Mouse (Mus musculus): ENCODE results near the gene Grb2. TPM values are rescaled to one million over a fixed set of nuclear protein-coding genes. Genes with fewer than 3 reads are reported as not detected.

Gene Grb2
- polyA plus RNA-seq, 2 experiments = 22.4 to 26.0 TPM

DNA sequence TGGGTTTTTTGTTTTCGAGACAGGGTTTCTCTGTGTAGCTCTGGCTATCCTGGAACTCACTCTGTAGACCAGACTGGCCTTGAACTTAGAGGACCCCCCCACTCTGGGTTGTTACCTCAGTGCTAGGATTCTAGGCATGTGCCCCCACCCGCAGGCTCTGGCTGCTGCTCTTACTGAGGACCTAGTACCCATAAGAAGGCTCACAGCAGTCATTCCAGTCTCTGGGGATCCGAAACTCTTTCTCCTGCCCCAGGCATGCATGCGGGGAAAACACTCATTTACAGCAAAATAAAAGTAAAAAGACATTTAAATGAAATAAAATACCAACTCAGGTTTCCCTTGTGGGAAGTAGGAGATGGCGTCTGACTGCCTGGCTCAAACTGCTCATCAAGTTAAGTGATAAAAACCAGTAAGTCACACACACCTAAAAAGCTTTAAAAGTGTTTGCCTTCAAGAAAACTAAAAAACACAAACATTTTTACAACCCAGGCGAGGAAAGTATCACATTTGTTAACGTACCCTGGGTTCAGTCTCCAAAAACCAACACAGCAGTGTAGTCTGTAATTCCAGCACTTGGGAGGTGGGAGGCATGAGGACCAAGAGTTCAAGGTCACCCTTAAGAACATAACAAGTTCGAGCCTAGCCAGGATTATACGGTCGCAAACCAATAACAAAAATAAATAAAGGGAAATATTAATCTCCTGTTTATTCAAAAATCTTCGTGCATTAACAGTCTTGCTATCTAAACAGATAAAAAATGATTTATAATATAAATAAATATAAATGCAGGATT, 81.4 kb downstream of the Grb2 start:
- Histone ChIP-seq H3K4me1 (replicated peaks; ENCODE audit: control insufficient read depth in 2 of 2, insufficient read depth in 2 of 2, low read length in 1 of 2) (peaks cover 0 to 14% of the 10 kb centered on the region in 2 experiments; a peak in 3 of 4 replicates), H3K4me2 (ENCODE audit: low read depth) (peak overlapping the region; percentile 94), H3K9me3 (ENCODE audit: control insufficient read depth, low read length) (no peaks in the 10 kb centered on the region), H3K9ac (replicated peaks) (peak overlapping the region; percentile 82), H3K4me3 (ENCODE audit: insufficient read depth in 1 of 2, low read depth in 2 of 2, low read length in 2 of 2) (peak overlapping the region; percentile 85 to 97), H3K27me3 (ENCODE audit: control insufficient read depth, insufficient read depth, low read length) (no peaks in the 10 kb centered on the region), H3K36me3 (replicated peaks; ENCODE audit: control insufficient read depth, insufficient read depth, low read depth) (peaks cover 4% of the 10 kb centered on the region), H3K27ac (no peak overlapping the region)
- TF ChIP-seq EP300 (IDR thresholded peaks at IDR 0.05; ENCODE audit: low read depth) = no peak
- no peak for TF ChIP-seq CTCF (IDR thresholded peaks at IDR 0.05; ENCODE audit: low read depth)
- DNase-seq (ENCODE audit: low read depth in 3 of 3, low spot score in 3 of 3) (no peak), ATAC-seq (ENCODE audit: insufficient read depth) (no peak)
- WGBS (ENCODE audit: insufficient replicate concordance) = 44% methylated on average over 11 of the region's 11 CpGs

DNA sequence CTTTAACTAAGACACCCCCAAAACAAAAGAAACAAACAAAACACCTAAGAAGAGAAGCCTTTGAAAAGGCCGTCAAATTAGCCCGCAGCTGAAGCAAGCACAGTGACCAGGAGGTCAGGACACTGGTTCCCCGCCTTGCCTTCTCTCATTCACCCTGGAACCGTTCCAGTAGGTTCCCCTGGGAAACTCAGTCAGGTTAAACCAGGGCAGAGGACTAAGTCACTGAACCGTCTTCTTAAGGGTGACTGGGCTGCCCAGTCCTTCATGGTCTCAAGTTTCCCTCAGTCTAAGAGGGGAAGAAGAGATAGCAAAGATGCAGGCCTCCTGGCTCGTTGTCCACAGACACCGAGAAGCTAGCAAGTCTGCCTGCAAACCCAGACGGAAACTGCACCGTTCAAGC, 82.5 kb downstream of the Grb2 start:
- Histone ChIP-seq H3K4me3 (ENCODE audit: insufficient read depth in 1 of 2, low read depth in 2 of 2, low read length in 2 of 2) (no peak overlapping the region), H3K9ac (replicated peaks) (no peak overlapping the region), H3K4me1 (replicated peaks; ENCODE audit: control insufficient read depth in 2 of 2, insufficient read depth in 2 of 2, low read length in 1 of 2) (peaks cover 0 to 10% of the 10 kb centered on the region in 2 experiments; a peak in 3 of 4 replicates), H3K4me2 (ENCODE audit: low read depth) (no peak overlapping the region), H3K27me3 (ENCODE audit: control insufficient read depth, insufficient read depth, low read length) (no peaks in the 10 kb centered on the region), H3K27ac (no peak overlapping the region), H3K36me3 (replicated peaks; ENCODE audit: control insufficient read depth, insufficient read depth, low read depth) (peaks cover 4% of the 10 kb centered on the region), H3K9me3 (ENCODE audit: control insufficient read depth, low read length) (no peaks in the 10 kb centered on the region)
- no peak for DNase-seq (ENCODE audit: low read depth in 3 of 3, low spot score in 3 of 3)
- 80% methylated on average over 9 of the region's 9 CpGs for WGBS (ENCODE audit: insufficient replicate concordance)
- no peak for ATAC-seq (ENCODE audit: insufficient read depth)
- TF ChIP-seq EP300 (IDR thresholded peaks at IDR 0.05; ENCODE audit: low read depth) (no peak), CTCF (IDR thresholded peaks at IDR 0.05; ENCODE audit: low read depth) (no peak)

DNA sequence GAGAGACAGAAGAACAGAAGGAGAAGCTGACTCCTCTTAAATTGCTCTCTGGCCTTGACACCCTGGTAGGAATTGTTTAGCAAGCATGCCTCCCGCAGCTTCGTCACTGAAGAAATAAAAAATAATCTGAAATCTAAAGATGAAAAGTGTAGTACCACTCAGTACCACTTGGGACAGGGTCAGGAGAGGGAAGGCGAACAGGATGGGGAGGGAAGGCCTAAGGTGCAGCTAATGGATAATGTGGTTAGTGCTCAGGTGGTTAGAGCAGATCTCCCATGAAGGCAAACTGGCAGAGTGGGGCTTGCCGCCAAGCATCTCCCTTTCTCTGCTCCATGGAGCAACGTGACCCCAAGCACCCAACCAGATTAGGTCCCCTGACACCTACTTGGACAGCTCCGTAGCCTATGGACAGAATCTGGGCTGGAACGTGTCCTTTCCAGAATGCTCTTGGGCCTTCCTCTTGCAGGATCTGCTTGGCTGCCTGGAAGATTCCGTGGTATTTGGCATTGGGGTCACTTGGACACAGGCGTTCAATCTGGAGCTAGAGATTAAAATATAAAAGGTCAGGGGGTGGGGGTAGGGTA, 84.8 kb downstream of the Grb2 start:
- peaks cover 4% of the 10 kb centered on the region for H3K36me3 ChIP-seq (replicated peaks; ENCODE audit: control insufficient read depth, insufficient read depth, low read depth)
- no peak for DNase-seq (ENCODE audit: low read depth in 3 of 3, low spot score in 3 of 3)

DNA sequence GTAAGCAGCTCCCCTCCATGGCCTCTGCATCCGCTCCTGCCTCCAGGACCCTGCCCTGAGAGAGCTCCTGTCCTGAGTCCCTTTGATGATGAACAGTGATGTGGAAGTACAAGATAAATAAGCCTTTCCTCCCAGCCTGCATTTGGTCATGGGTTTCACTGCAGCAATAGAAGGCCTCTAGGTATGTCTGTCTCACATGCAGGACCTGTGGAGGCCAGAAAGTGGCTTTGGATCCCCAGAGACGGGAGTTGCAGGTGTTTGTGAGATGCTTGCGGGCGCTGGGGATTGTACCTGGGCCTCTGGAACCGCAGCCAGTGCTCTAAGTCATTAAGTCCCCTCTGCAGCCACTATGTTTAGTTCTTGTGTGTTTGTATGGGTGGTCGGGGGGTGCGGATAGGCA, 88.4 kb downstream of the Grb2 start:
- no peak for ATAC-seq (ENCODE audit: insufficient read depth)
- no peak overlapping the region for H3K27ac ChIP-seq
- H3K4me2 ChIP-seq (ENCODE audit: low read depth) = no peak overlapping the region
- no peak for TF ChIP-seq EP300 (IDR thresholded peaks at IDR 0.05; ENCODE audit: low read depth)
- TF ChIP-seq CTCF (IDR thresholded peaks at IDR 0.05; ENCODE audit: low read depth) = no peak
- H3K9ac ChIP-seq (replicated peaks) = no peak overlapping the region
- H3K4me1 ChIP-seq (replicated peaks; ENCODE audit: control insufficient read depth in 2 of 2, insufficient read depth in 2 of 2, low read length in 1 of 2) = no peaks in the 10 kb centered on the region
- H3K9me3 ChIP-seq (ENCODE audit: control insufficient read depth, low read length) = no peaks in the 10 kb centered on the region
- H3K4me3 ChIP-seq (ENCODE audit: insufficient read depth in 1 of 2, low read depth in 2 of 2, low read length in 2 of 2) = no peak overlapping the region
- DNase-seq (ENCODE audit: low read depth in 3 of 3, low spot score in 3 of 3) = no peak
- WGBS (ENCODE audit: insufficient replicate concordance) = 82% methylated on average over 7 of the region's 7 CpGs
- H3K27me3 ChIP-seq (ENCODE audit: control insufficient read depth, insufficient read depth, low read length) = no peaks in the 10 kb centered on the region
- H3K36me3 ChIP-seq (replicated peaks; ENCODE audit: control insufficient read depth, insufficient read depth, low read depth) = peaks cover 4% of the 10 kb centered on the region

More for the DNA sequence above, 84.8 kb downstream of the Grb2 start:
- Histone ChIP-seq H3K9ac (replicated peaks) (no peak overlapping the region), H3K27me3 (ENCODE audit: control insufficient read depth, insufficient read depth, low read length) (no peaks in the 10 kb centered on the region), H3K4me1 (replicated peaks; ENCODE audit: control insufficient read depth in 2 of 2, insufficient read depth in 2 of 2, low read length in 1 of 2) (peaks cover 0 to 5% of the 10 kb centered on the region in 2 experiments; a peak in 3 of 4 replicates), H3K27ac (no peak overlapping the region), H3K9me3 (ENCODE audit: control insufficient read depth, low read length) (no peaks in the 10 kb centered on the region), H3K4me2 (ENCODE audit: low read depth) (no peak overlapping the region), H3K4me3 (ENCODE audit: insufficient read depth in 1 of 2, low read depth in 2 of 2, low read length in 2 of 2) (no peak overlapping the region)
- ATAC-seq (ENCODE audit: insufficient read depth) = no peak
- no peak for TF ChIP-seq EP300 (IDR thresholded peaks at IDR 0.05; ENCODE audit: low read depth)
- TF ChIP-seq CTCF (IDR thresholded peaks at IDR 0.05; ENCODE audit: low read depth) = peak; percentile 60
- WGBS (ENCODE audit: insufficient replicate concordance) = 68% methylated on average over 9 of the region's 9 CpGs

Data from liver, embryonic 14.5 days (tissue).